Mouse (Mus musculus) urinary bladder, postnatal 10 days (tissue): Measurements from ENCODE around the gene N4bp2l2.

Experiments
- DNase-seq: peaks from one replicate; pipeline ENCODE4 v3.0.0; 2022; ENCODE audit warnings: low spot score

N4bp2l2 gene

DNA sequence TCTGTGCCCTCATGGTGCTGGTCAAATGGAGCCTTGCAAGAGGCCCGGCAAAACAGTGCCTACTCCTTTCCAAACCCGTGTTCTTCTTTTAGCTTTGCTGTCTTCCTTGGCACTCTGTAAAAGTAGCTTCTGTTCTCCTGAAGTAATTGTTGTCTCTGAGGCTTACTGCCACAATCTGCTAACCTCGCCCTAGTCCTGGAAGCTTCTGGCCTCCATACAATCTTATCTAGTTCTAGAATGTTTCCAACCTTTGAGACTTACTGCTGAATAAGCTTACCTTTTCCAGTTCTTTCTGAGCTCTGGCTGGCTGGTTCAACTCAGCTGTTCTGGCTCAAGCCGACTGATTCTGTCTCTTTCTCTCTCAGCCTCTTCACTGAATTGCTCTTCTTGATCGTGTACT lies 104.2 kb downstream of the N4bp2l2 start:
- DNase-seq, result no peak

GRCm38 (mm10) chr5:150561376-150561775 lies 104.6 kb downstream of the N4bp2l2 start:
- DNase-seq, result no peak

- no peak for DNase-seq
These were observed 105.1 kb downstream of the N4bp2l2 start for GRCm38 (mm10) chr5:150560851-150561250.

- DNase-seq, result no peak
These were observed 106.4 kb downstream of the N4bp2l2 start for GRCm38 (mm10) chr5:150559519-150560103.
